Mouse (Mus musculus) spleen, adult 2 months (tissue): ENCODE data around the gene Gid4. TPM values are rescaled to one million over a fixed set of nuclear protein-coding genes. Genes with fewer than 3 reads are reported as not detected.

Experiments used
- DNase-seq, 2 experiments: peaks; one replicate each; pipeline versions ENCODE4 v3.0.0 to v3.0.0-alpha.2; 2012 to 2021; ENCODE audit warnings: low spot score in 2 of 2, low read depth in 1 of 2
- H3K27ac ChIP-seq: fragments of 200-500 bp; 2 replicates; pipeline ENCODE4 v1.5.1; 2012; ENCODE audit warnings: low read length, inconsistent platforms; ENCODE audit not compliant: insufficient read depth
- H3K27me3 ChIP-seq: fragments of 200-500 bp; 2 replicates; pipeline ENCODE4 v1.6.1; 2012; ENCODE audit warnings: mild to moderate bottlenecking, moderate library complexity, low read length, inconsistent platforms; ENCODE audit not compliant: control insufficient read depth, insufficient read depth
- H3K36me3 ChIP-seq: fragments of 200-500 bp; 2 replicates; pipeline ENCODE4 v1.6.1; 2012; ENCODE audit warnings: mild to moderate bottlenecking, low read length, inconsistent platforms; ENCODE audit not compliant: control insufficient read depth, insufficient read depth
- H3K4me1 ChIP-seq: fragments of 200-500 bp; 2 replicates; pipeline ENCODE4 v1.6.1; 2011; ENCODE audit warnings: inconsistent platforms; ENCODE audit not compliant: control insufficient read depth, insufficient read depth, insufficient read length
- H3K4me3 ChIP-seq: fragments of 200-500 bp; 2 replicates; pipeline ENCODE4 v1.5.1; 2011; ENCODE audit warnings: mild to moderate bottlenecking, inconsistent platforms; ENCODE audit not compliant: insufficient read depth, insufficient read length; ENCODE audit errors: extremely low read depth
- CTCF ChIP-seq: fragments of 200-500 bp; IDR thresholded peaks from 2 replicates; pipeline ENCODE4 v1.5.1; 2011; ENCODE audit warnings: mild to moderate bottlenecking, inconsistent platforms; ENCODE audit not compliant: insufficient read depth, insufficient read length, insufficient replicate concordance; ENCODE audit errors: extremely low read depth
- POLR2A ChIP-seq: fragments of 200-500 bp; IDR thresholded peaks from 2 replicates; pipeline ENCODE4 v1.6.1; 2011; ENCODE audit warnings: low read depth, low read length, inconsistent platforms
- WGBS: fragments of 180-500 bp; shearing (Covaris S2); methylation state at CpG from one replicate; pipeline ENCODE4 v1.1.7; 2018; 5-methylcytosine and 5-hydroxymethylcytosine counted together
- polyA plus RNA-seq: library from polyadenylated mRNA; depleted of rRNA; stranded (reverse); fragments of >200 nt; gene quantifications from 2 replicates; pipeline ENCODE4 v1.2.3, GENCODE M21; 2012; rRNA removed

Gene Gid4
- polyA plus RNA-seq = 10.0 and 11.7 TPM in 2 replicates

GRCm38 (mm10) chr11:60416963-60417716, at the start of gene Gid4:
Gene Gid4 (plus strand): TSS chr11:60417145.
- TF ChIP-seq POLR2A (peak; percentile 63), CTCF (no peak)
- no peaks in the 10 kb centered on the region for H3K27me3 ChIP-seq
- H3K4me3 ChIP-seq = peak within 1 kb of the TSS; percentile 94
- no peaks in the 10 kb centered on the region for H3K36me3 ChIP-seq
- peaks cover 14% of the 10 kb centered on the region for H3K4me1 ChIP-seq
- WGBS = under 1% methylated on average over 72 of the region's 81 CpGs
- H3K27ac ChIP-seq = peak within 1 kb of the TSS; percentile 86
- peak; percentile 97 to 99 for DNase-seq

DNA sequence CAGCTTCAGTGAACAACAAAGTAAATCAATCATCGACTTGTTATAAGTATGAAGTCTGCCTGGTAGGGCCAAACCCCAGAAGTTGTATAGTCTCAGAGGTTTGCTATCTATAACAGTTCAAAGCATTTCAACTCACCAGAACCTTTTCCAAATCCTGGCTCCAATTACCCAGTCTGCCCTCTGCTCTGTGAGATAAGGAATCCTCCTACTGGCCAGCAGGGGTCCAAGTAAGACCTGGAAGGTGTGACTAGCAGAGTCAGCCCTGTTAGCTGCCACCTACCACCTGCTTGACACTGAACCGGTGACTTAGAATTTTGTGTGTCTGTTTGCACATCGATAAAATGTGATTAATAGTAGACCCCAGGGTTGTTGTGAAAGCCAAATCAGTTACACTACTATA, 49.7 kb upstream of the Gid4 start:
- TF ChIP-seq POLR2A = no peak
- no peak for TF ChIP-seq CTCF
- Histone ChIP-seq H3K4me1 (no peaks in the 10 kb centered on the region), H3K27me3 (no peaks in the 10 kb centered on the region), H3K4me3 (no peak overlapping the region), H3K36me3 (no peaks in the 10 kb centered on the region), H3K27ac (no peak overlapping the region)
- 81% methylated on average over 3 of the region's 3 CpGs for WGBS
- DNase-seq = no peak

DNA sequence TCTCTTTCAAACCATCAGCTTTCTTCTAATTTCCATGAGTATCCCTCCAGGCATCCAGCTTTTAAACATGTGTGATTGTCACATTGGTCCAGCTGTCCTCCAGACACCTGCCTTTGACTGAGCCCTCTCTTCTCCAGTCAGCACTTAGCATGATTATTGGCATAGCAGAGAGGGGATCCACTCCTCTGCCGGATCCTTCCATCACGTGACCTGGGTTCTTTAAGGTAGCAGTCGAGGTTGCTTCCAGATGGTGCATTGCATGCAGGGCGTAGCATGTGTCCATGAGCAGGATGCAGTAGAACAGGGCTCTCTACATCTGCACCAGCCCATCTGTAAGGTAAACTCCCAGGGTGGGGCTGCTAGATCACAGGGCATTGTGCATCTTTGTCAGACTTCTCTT, 48.0 kb upstream of the Gid4 start:
- WGBS = 70% methylated on average over 4 of the region's 4 CpGs
- Histone ChIP-seq H3K4me3 (no peak overlapping the region), H3K27me3 (no peaks in the 10 kb centered on the region), H3K4me1 (no peaks in the 10 kb centered on the region), H3K27ac (no peak overlapping the region), H3K36me3 (no peaks in the 10 kb centered on the region)
- TF ChIP-seq CTCF = no peak
- no peak for TF ChIP-seq POLR2A
- no peak for DNase-seq

DNA sequence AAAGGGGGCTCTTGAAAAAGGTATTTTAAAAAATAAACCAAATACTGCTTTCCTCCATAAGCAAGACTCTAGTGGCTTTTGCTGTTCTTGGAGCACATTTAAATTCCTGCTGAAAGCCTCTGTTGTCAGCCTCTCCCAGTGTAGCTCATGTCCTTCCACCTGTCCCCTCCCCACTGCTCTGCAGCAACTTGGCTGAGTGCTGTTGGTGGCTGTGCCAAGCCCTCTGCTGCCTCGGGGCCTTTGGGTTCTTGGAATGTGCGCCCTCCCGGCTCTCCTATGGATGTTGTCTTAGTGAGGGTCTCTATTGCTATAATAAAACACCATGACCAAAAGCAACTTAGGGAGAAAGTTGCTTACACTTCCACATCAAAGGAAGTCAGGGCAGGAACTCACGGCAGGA, 47.5 kb upstream of the Gid4 start:
- Histone ChIP-seq H3K36me3 (no peaks in the 10 kb centered on the region), H3K27ac (no peak overlapping the region), H3K4me1 (no peaks in the 10 kb centered on the region), H3K4me3 (no peak overlapping the region), H3K27me3 (no peaks in the 10 kb centered on the region)
- WGBS = 90% methylated on average over 4 of the region's 4 CpGs
- no peak for DNase-seq
- TF ChIP-seq POLR2A (no peak), CTCF (no peak)

GRCm38 (mm10) chr11:60370431-60370830, 46.5 kb upstream of the Gid4 start:
- Histone ChIP-seq H3K36me3 (no peaks in the 10 kb centered on the region), H3K4me3 (no peak overlapping the region), H3K27me3 (no peaks in the 10 kb centered on the region), H3K27ac (no peak overlapping the region), H3K4me1 (no peaks in the 10 kb centered on the region)
- TF ChIP-seq POLR2A (no peak), CTCF (no peak)
- WGBS = 91% methylated on average over 13 of the region's 13 CpGs
- DNase-seq = no peak

DNA sequence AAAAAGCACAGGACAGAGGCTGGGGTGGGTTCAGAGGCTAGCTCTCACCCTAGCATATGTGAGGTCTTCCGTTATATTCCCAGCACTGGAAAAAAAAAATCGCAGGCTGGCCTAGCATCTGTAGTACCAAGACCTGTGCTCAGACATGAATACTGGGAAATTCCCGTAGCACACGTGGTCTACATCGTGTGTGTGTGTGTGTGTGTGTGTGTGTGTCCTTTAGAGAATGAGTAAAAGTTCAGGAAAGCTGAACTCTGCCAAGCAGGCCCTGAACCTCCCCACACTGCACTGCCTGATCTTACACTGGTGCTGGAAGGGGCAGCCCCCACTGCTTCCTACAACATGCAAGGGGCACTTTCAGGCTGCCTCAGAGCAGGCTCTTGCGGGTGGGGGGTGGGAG, 42.5 kb upstream of the Gid4 start:
- Histone ChIP-seq H3K27me3 (no peaks in the 10 kb centered on the region), H3K36me3 (no peaks in the 10 kb centered on the region), H3K4me1 (no peaks in the 10 kb centered on the region), H3K27ac (no peak overlapping the region), H3K4me3 (no peak overlapping the region)
- DNase-seq = no peak
- no peak for TF ChIP-seq POLR2A
- no peak for TF ChIP-seq CTCF
- 88% methylated on average over 6 of the region's 6 CpGs for WGBS

DNA sequence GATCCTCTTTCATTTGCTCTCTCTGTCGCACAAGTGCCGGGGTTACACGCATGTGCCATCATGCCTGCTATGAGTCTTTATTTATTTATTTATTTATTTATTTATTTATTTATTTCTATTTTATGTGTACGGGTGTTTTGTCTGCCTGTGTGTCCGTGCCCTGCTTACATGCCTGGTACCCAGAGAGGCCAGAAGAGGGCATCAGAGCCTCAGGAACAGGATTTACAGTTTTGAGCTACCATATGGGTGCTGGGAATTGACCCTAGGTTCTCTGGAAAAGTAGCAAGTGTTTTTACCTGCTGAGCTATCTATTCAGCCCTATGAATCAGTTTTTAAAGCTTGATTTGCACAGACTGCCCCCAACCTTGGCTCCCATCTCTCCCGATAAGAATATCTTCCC, 33.4 kb upstream of the Gid4 start:
- Histone ChIP-seq H3K27ac (no peak overlapping the region), H3K36me3 (no peaks in the 10 kb centered on the region), H3K4me3 (no peak overlapping the region), H3K27me3 (no peaks in the 10 kb centered on the region), H3K4me1 (no peaks in the 10 kb centered on the region)
- WGBS = 87% methylated on average over 6 of the region's 6 CpGs
- DNase-seq = no peak
- TF ChIP-seq POLR2A (no peak), CTCF (no peak)
